Mouse (Mus musculus): ENCODE results near the gene Tbxa2r.

- no peak for TF ChIP-seq CTCF (IDR thresholded peaks at IDR 0.05; ENCODE audit: extremely low read depth, insufficient read depth, insufficient read length, insufficient replicate concordance)
- no peak for TF ChIP-seq POLR2A (IDR thresholded peaks at IDR 0.05; ENCODE audit: low read depth, low read length)
These were observed 26.2 kb upstream of the Tbxa2r start for GRCm38 (mm10) chr10:81302288-81302687.

Data from spleen, adult 2 months (tissue).